Mouse (Mus musculus) v-Abl transformed pro-B cells (cell line): ENCODE data around the gene Rab13.

Source experiments
- in situ Hi-C, 2 experiments: fragments of 400-800 bp; cut with MboI; formaldehyde crosslinking; loops; one replicate each; pipeline ENCODE4 v1.15.1; 2025; ENCODE audit not compliant: unreplicated experiment in 2 of 2

Rab13 gene

GRCm38 (mm10) chr3:90213377-90213866 lies at the start of gene Rab13, which contains the start of gene Rps27:
Gene Rab13, plus strand, starts transcription at chr3:90213695.
Gene Rps27, minus strand, starts transcription at chr3:90213651.
- in situ Hi-C loops = loop anchor here in 1 of 2 experiments (25.0 kb wide), 1 partner anchor 399 kb away; the partner anchor contains the start of genes Gm42674, S100a4, S100a5 and S100a6

DNA sequence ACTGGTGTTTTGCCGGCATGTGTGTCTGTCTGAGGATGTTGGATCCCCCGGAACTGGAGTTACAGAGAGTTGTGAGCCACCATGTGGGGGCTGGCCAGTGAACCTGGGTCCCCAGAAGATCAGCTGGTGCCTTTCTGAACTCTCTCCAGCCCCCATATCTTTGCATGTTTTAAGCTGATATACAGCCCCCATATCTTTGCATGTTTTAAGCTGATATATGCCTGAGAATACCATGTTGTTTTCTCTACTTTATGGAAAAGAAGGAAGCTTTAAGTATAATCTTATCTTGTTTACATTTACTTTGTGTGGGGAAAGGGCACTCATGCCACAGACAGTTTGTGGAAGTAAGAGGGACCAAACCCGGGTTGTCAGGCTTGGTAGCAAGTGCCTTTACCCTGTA lies 33.9 kb upstream of the Rab13 start:
- in situ Hi-C loops = no loop called here

DNA sequence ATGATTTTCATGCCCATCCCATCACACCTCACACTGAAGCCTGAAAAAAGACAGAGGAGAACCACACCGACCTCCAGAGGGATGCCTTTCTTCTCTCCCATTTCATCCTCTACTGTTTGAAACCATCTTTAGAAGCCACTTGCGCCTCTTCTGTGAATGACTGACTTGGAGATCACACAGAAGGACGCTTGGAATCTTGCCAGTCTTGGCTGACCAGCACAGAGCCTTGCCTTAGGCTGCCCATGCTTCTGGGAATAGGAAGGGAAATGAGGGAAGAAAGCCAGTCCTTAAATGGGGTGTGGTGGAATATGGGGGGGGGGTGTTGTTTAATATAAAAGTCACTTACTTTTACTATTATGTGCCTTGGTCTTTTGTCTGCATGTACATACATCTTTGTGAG lies 29.9 kb upstream of the Rab13 start:
- in situ Hi-C loops = no loop called here

DNA sequence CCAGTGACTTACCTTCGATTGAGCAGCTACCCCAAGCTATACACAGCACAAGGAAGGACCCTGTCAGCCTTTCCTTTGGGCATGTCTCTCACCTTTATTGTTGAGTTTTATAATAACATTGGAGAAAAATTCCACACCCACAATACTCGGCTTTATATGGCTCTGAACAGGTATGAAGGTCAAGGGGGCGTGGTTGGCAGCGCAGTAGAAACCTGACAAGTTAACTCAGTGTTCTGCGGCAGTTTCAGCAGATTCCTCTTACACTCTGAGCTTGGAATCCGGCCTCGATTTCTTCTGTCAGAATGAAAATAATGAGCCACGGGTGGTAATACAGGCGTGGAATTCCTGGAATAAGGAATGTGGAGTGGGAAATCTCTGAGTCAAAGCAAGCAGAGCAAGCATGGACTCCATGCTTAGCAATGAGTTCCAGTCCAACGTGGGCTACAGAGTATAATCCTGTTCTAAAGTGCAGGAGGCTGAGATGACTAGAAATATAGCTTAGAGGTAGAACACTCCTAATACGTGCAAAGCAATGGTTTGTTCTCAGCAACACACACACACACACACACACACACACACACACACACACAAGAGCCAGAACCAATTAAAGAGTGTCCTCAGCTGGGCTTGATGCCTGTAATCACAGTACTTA lies 22.5 kb upstream of the Rab13 start:
- in situ Hi-C loops = loop anchor here in 1 of 2 experiments (10.0 kb wide), 1 partner anchor 86 kb away; the partner anchor contains the start of gene Nup210l

DNA sequence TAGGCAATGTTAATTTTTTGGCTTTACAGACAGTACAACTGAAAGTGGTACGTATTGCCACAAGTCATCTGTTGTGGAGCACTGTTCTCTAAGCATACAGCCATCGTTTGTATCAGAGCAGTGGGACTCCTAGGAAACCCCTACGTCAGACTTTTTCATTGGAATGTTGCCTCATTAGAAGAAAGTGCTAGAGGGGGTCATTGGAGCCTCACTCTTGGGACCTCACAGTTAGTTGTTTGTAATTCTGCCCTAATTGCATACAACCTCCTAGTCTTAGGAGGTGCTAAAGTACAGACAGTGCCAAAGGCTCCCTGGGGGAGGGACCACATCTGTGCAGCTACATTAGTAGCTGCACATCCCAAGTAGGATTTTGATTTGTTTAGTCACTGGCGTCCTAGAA lies 18.7 kb upstream of the Rab13 start:
- in situ Hi-C loops = loop anchor here in 1 of 2 experiments (10.0 kb wide), 1 partner anchor 90 kb away; the partner anchor contains the start of gene Nup210l

DNA sequence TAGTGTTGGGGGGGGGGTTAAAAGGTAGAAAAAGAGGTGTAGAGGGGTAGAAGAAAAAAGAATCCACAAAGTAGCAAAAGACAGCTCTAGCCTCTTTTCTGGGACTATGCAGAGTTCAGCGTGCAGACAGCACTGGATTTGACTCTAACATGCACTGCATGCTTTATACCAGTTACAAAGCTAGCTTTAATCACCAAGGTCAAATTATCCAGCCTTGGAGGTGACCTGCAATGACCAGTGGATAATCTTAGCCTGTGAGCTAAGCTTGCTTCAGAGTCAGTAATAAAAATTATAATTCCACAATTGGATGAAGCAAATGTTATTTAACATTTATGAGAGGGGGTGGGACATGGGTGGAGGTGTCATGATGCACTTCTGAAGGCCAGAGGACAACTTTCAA lies 17.9 kb upstream of the Rab13 start:
- in situ Hi-C loops = loop anchor here in 1 of 2 experiments (10.0 kb wide), 1 partner anchor 91 kb away; the partner anchor contains the start of gene Nup210l

GRCm38 (mm10) chr3:90197548-90197947 lies 15.9 kb upstream of the Rab13 start:
- in situ Hi-C loops = loop anchor here in 1 of 2 experiments (10.0 kb wide), 1 partner anchor 93 kb away; the partner anchor contains the start of gene Nup210l

DNA sequence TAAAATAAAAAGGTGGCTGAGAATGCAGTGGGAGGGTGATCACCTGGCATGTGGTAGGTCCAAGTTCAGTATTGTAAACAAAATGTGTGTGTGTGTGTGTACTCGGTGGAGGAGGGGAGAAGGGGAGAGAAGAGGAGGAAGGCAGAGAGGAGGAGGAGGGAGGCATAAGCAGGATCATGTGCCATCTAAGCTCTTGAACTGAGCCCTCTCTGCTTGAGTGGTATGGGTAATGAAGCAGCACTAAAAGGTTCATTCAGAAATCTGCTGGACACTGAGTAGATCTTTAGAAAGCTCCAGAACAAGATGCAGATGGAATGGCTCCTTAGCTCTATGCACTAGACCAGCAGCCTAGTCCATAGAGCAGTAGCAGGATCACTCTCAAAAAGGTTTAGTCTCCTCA lies 10.6 kb upstream of the Rab13 start:
- in situ Hi-C loops = loop anchor here (10.0 to 25.0 kb wide), 2 partner anchors 248 to 409 kb away; partner anchors contain the start of genes Gm42674 (in 1 of the 2), S100a4 (in 1 of the 2), S100a5 (in 1 of the 2) and S100a6 (in 1 of the 2)

GRCm38 (mm10) chr3:90203619-90204018 lies 9.9 kb upstream of the Rab13 start:
- in situ Hi-C loops = loop anchor here (10.0 to 25.0 kb wide), 2 partner anchors 249 to 409 kb away; partner anchors contain the start of genes Gm42674 (in 1 of the 2), S100a4 (in 1 of the 2), S100a5 (in 1 of the 2) and S100a6 (in 1 of the 2)

DNA sequence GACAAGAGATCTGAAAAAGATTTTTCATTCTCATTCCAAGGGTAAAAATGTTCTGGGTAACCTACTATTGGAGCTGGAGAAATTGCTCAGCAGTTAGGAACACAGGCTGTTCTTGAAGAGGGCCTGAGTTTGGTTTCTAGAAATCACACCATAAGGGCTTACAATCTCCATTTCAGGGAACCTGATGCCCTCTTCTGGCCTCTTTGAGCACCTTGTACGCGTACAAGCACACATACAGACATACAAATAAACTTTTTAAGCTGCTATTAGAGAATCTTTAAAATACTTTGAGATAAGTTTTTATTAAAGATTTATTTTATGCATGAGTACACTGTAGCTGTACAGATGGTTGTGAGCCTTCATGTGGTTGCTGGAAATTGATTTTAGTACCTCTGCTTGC lies 8.9 kb upstream of the Rab13 start:
- in situ Hi-C loops = loop anchor here (10.0 to 25.0 kb wide), 2 partner anchors 250 to 408 kb away; partner anchors contain the start of genes Gm42674 (in 1 of the 2), S100a4 (in 1 of the 2), S100a5 (in 1 of the 2) and S100a6 (in 1 of the 2)

DNA sequence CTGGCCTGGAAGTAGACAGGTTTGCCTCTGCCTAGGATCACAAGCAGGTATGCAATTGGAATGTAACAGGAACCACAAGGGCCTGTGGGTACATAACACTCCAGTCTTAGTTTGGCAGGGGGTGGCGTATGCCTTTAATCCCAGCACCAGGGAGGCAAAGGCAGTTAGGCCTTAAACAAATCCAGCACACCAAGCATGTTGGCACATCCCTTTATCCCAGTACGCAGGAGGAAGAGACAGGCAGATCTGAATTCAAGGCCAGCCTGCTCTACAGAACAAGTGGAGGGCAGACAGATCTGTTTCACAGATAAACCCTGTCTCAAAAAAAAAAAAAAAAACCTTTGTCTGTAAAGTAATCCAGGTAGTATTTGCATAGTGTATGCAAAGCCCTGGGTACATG lies 4.8 kb upstream of the Rab13 start:
- in situ Hi-C loops = loop anchor here (10.0 to 25.0 kb wide), 2 partner anchors 254 to 404 kb away; partner anchors contain the start of genes Gm42674 (in 1 of the 2), S100a4 (in 1 of the 2), S100a5 (in 1 of the 2) and S100a6 (in 1 of the 2)

DNA sequence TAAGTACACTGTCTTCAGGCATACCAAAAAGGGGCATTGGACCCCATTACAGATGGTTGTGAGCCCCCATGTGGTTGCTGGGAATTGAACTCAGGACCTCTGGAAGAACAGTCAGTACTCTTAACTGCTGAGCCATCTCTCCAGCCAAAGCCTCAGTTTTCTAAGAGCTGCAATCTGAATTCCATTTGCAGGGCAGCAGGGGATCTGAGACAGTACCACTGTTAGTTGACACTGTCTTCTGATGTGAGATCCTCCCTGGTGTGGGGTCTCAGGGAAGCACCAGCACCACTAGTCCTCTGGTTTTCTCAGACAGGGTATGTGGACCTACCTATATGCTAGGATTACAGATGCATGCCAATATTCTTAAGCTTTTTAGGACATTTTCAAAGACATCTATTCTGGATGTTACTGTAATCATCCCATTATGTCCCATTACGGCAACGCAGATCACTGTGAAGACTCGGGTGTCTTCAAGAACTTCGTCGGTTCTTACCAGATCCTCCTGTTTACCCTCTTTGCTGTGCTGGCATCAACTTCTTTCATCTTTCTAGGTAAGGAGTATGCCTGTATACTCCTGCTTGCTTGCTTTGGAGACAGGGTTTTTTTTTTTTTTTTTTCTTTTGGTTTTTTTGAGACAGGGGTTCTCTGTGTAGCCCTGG lies 3.5 kb upstream of the Rab13 start:
- in situ Hi-C loops = loop anchor here (10.0 to 25.0 kb wide), 2 partner anchors 255 to 402 kb away; partner anchors contain the start of genes Gm42674 (in 1 of the 2), S100a4 (in 1 of the 2), S100a5 (in 1 of the 2) and S100a6 (in 1 of the 2)

- in situ Hi-C loops = loop anchor here in 1 of 2 experiments (25.0 kb wide), 1 partner anchor 401 kb away; the partner anchor contains the start of genes Gm42674, S100a4, S100a5 and S100a6
These were observed 1.8 kb upstream of the Rab13 start for GRCm38 (mm10) chr3:90211475-90212398.

GRCm38 (mm10) chr3:90212723-90213122 lies 772 bp upstream of the Rab13 start:
- in situ Hi-C loops = loop anchor here in 1 of 2 experiments (25.0 kb wide), 1 partner anchor 400 kb away; the partner anchor contains the start of genes Gm42674, S100a4, S100a5 and S100a6

GRCm38 (mm10) chr3:90213956-90214684 lies 625 bp downstream of the Rab13 start:
- in situ Hi-C loops = loop anchor here in 1 of 2 experiments (25.0 kb wide), 1 partner anchor 398 kb away; the partner anchor contains the start of genes Gm42674, S100a4, S100a5 and S100a6

- in situ Hi-C loops = loop anchor here (5.0 to 25.0 kb wide), 2 partner anchors 251 to 396 kb away; partner anchors contain the start of genes Gm42674 (in 1 of the 2), Npr1 (in 1 of the 2), S100a4 (in 1 of the 2) and S100a5 (in 1 of the 2)
These were observed 2.4 kb downstream of the Rab13 start for GRCm38 (mm10) chr3:90215825-90216380.

DNA sequence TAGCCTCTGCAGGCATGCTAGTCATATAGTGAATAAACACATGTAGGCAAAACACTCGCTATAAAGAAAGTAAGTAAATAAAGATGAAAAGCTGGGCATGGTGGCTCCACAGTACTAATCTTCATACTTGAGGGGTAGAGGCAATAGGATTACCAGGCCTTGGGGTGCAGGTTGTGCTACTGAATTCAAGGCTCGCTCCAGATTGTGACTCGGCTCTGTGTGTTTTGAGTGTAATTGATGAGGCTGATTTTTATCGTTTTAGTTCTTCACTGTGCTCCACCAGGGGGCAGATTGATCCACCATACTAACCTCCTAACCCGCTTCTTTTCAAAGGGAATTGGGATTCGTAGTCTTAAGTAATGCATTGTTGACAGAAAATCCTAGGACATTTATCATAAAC lies 6.6 kb downstream of the Rab13 start:
- in situ Hi-C loops = loop anchor here (5.0 to 25.0 kb wide), 4 partner anchors 152 to 425 kb away; partner anchors contain the start of genes S100a6 (in 2 of the 2), Gm42674 (in 1 of the 2), S100a4 (in 1 of the 2) and S100a5 (in 1 of the 2)
